Mouse (Mus musculus) embryonic facial prominence, embryonic 13.5 days (tissue): Measurements from ENCODE around the gene Stab1. TPM values are rescaled to one million over a fixed set of nuclear protein-coding genes. Genes with fewer than 3 reads are reported as not detected.

Experiments used
- ATAC-seq: fragments of 200-750 bp; cut with Nextera tagmentation; 2 replicates; pipeline ENCODE4 v1.8.0; 2017; ENCODE audit warnings: low read depth; ENCODE audit not compliant: insufficient number of reproducible peaks, insufficient read depth, low FRiP score, low TSS enrichment
- H3K27ac ChIP-seq: fragments of 300-500 bp; sonication (generic); 2 replicates; pipeline ENCODE4 v1.5.1; 2015; ENCODE audit warnings: moderate library complexity, mild to moderate bottlenecking, inconsistent platforms
- H3K27me3 ChIP-seq: fragments of 300-500 bp; sonication (generic); 2 replicates; pipeline ENCODE4 v1.6.1; 2015; ENCODE audit warnings: mild to moderate bottlenecking, inconsistent platforms
- H3K36me3 ChIP-seq: fragments of 300-500 bp; sonication (generic); 2 replicates; pipeline ENCODE4 v1.6.1; 2015; ENCODE audit warnings: mild to moderate bottlenecking, inconsistent platforms
- H3K4me1 ChIP-seq: fragments of 300-500 bp; sonication (generic); 2 replicates; pipeline ENCODE4 v1.6.1; 2015; ENCODE audit warnings: inconsistent platforms
- H3K4me2 ChIP-seq: fragments of 300-500 bp; sonication (generic); 2 replicates; pipeline ENCODE4 v1.6.1; 2015; ENCODE audit warnings: moderate library complexity, mild to moderate bottlenecking, inconsistent platforms
- H3K4me3 ChIP-seq: fragments of 300-500 bp; sonication (generic); 2 replicates; pipeline ENCODE4 v1.5.1; 2015; ENCODE audit warnings: mild to moderate bottlenecking, inconsistent platforms
- H3K9ac ChIP-seq: fragments of 300-500 bp; sonication (generic); 2 replicates; pipeline ENCODE4 v1.6.1; 2015; ENCODE audit warnings: mild to moderate bottlenecking, inconsistent platforms
- H3K9me3 ChIP-seq: fragments of 300-500 bp; sonication (generic); 2 replicates; pipeline ENCODE4 v1.6.1; 2016; ENCODE audit warnings: inconsistent platforms
- WGBS: fragments of 180-500 bp; shearing (Covaris S2); methylation state at CpG from one replicate; pipeline ENCODE4 v1.1.7; 2015; ENCODE audit warnings: mixed read lengths; 5-methylcytosine and 5-hydroxymethylcytosine counted together
- polyA plus RNA-seq: library from polyadenylated mRNA; unstranded; fragments of >200 nt; fragmentation: Nextera tagmentation; extraction: Ambion mirVana; gene quantifications from 2 replicates; pipeline ENCODE4 v1.2.1, GENCODE M21; 2015

Stab1 gene
- polyA plus RNA-seq, 1 experiment from 2014 or later: 34.5 TPM

GRCm38 (mm10) chr14:31135495-31136410 lies 32.7 kb downstream of the Stab1 start:
- Histone ChIP-seq H3K27me3 (no peaks in the 10 kb centered on the region), H3K9ac (no peak overlapping the region; the same call in 1 of the 2 replicates), H3K27ac (no peak overlapping the region), H3K4me3 (no peak overlapping the region), H3K36me3 (peaks cover 67% of the 10 kb centered on the region), H3K4me2 (no peak overlapping the region), H3K9me3 (no peaks in the 10 kb centered on the region), H3K4me1 (peaks cover 33% of the 10 kb centered on the region)
- ATAC-seq: no peak
- 89% methylated on average over 34 of the region's 34 CpGs for WGBS

GRCm38 (mm10) chr14:31134015-31135000 lies 34.1 kb downstream of the Stab1 start:
- peak overlapping the region; percentile 76 for H3K27ac ChIP-seq
- H3K9ac ChIP-seq: peak overlapping the region; percentile 94; the same call in 1 of the 2 replicates
- H3K9me3 ChIP-seq: no peaks in the 10 kb centered on the region
- peaks cover 53% of the 10 kb centered on the region for H3K36me3 ChIP-seq
- peaks cover 42% of the 10 kb centered on the region for H3K4me1 ChIP-seq
- WGBS: 81% methylated on average over 25 of the region's 25 CpGs
- H3K4me2 ChIP-seq: peak overlapping the region; percentile 84
- H3K27me3 ChIP-seq: no peaks in the 10 kb centered on the region
- H3K4me3 ChIP-seq: no peak overlapping the region
- no peak for ATAC-seq

GRCm38 (mm10) chr14:31133023-31133665 lies 35.3 kb downstream of the Stab1 start:
- H3K27me3 ChIP-seq: no peaks in the 10 kb centered on the region
- peak overlapping the region; percentile 96 for H3K4me3 ChIP-seq
- peak overlapping the region; percentile 76 for H3K27ac ChIP-seq
- peaks cover 41% of the 10 kb centered on the region for H3K36me3 ChIP-seq
- peaks cover 43% of the 10 kb centered on the region for H3K4me1 ChIP-seq
- peak overlapping the region; percentile 84 for H3K4me2 ChIP-seq
- H3K9me3 ChIP-seq: no peaks in the 10 kb centered on the region
- 69% methylated on average over 11 of the region's 11 CpGs for WGBS
- no peak for ATAC-seq
- H3K9ac ChIP-seq: peak overlapping the region; percentile 94

GRCm38 (mm10) chr14:31132491-31132975 lies 35.9 kb downstream of the Stab1 start:
- peak overlapping the region; percentile 84 for H3K4me2 ChIP-seq
- H3K36me3 ChIP-seq: peaks cover 35% of the 10 kb centered on the region
- no peak for ATAC-seq
- peak overlapping the region; percentile 94 for H3K9ac ChIP-seq
- H3K9me3 ChIP-seq: no peaks in the 10 kb centered on the region
- H3K27me3 ChIP-seq: no peaks in the 10 kb centered on the region
- peaks cover 46% of the 10 kb centered on the region for H3K4me1 ChIP-seq
- WGBS: 84% methylated on average over 7 of the region's 7 CpGs
- H3K27ac ChIP-seq: no peak overlapping the region
- H3K4me3 ChIP-seq: peak overlapping the region; percentile 96

GRCm38 (mm10) chr14:31132031-31132430 lies 36.4 kb downstream of the Stab1 start:
- no peak for ATAC-seq
- H3K4me3 ChIP-seq: peak overlapping the region; percentile 96
- H3K4me1 ChIP-seq: peaks cover 52% of the 10 kb centered on the region
- H3K9ac ChIP-seq: peak overlapping the region; percentile 94
- no peaks in the 10 kb centered on the region for H3K27me3 ChIP-seq
- H3K27ac ChIP-seq: peak overlapping the region; percentile 89; the same call in 1 of the 2 replicates
- peak overlapping the region; percentile 84 for H3K4me2 ChIP-seq
- WGBS: 12% methylated on average over 6 of the region's 6 CpGs
- H3K9me3 ChIP-seq: no peaks in the 10 kb centered on the region
- peaks cover 30% of the 10 kb centered on the region for H3K36me3 ChIP-seq

- no peak for ATAC-seq
- H3K4me1 ChIP-seq: peaks cover 57% of the 10 kb centered on the region
Measured at GRCm38 (mm10) chr14:31131272-31131821, 37.1 kb downstream of the Stab1 start.

GRCm38 (mm10) chr14:31130236-31131220 lies 37.9 kb downstream of the Stab1 start, which contains the start of gene Nt5dc2:
Gene Nt5dc2, plus strand, starts transcription at chr14:31131053.
- peak; percentile 72 for ATAC-seq
- Histone ChIP-seq H3K36me3 (peaks cover 15% of the 10 kb centered on the region), H3K4me1 (peaks cover 64% of the 10 kb centered on the region), H3K27me3 (no peaks in the 10 kb centered on the region), H3K9me3 (no peaks in the 10 kb centered on the region), H3K9ac (peak within 1 kb of the TSS; percentile 94), H3K27ac (peak within 1 kb of the TSS; percentile 89), H3K4me3 (peak within 1 kb of the TSS; percentile 96), H3K4me2 (peak within 1 kb of the TSS; percentile 84)
- 4% methylated on average over 53 of the region's 63 CpGs for WGBS

More at GRCm38 (mm10) chr14:31131272-31131821, 37.1 kb downstream of the Stab1 start:
- peak overlapping the region; percentile 89 for H3K27ac ChIP-seq
- no peaks in the 10 kb centered on the region for H3K27me3 ChIP-seq
- H3K9ac ChIP-seq: peak overlapping the region; percentile 94
- peaks cover 23% of the 10 kb centered on the region for H3K36me3 ChIP-seq
- H3K9me3 ChIP-seq: no peaks in the 10 kb centered on the region
- peak overlapping the region; percentile 84 for H3K4me2 ChIP-seq
- H3K4me3 ChIP-seq: peak overlapping the region; percentile 96
- under 1% methylated on average over 42 of the region's 43 CpGs for WGBS

- Histone ChIP-seq H3K27me3 (no peaks in the 10 kb centered on the region), H3K36me3 (peaks cover 5% of the 10 kb centered on the region), H3K4me2 (peak overlapping the region; percentile 84), H3K4me3 (peak overlapping the region; percentile 77), H3K27ac (peak overlapping the region; percentile 89), H3K9me3 (no peaks in the 10 kb centered on the region), H3K4me1 (peaks cover 71% of the 10 kb centered on the region), H3K9ac (no peak overlapping the region)
- ATAC-seq: no peak
- 64% methylated on average over 15 of the region's 15 CpGs for WGBS
Measured at GRCm38 (mm10) chr14:31129326-31130235, 38.9 kb downstream of the Stab1 start.

GRCm38 (mm10) chr14:31128826-31129219 lies 39.6 kb downstream of the Stab1 start, which contains the start of gene Smim4:
Gene Smim4, minus strand, starts transcription at chr14:31128956.
- peak; percentile 91 for ATAC-seq
- Histone ChIP-seq H3K9me3 (no peaks in the 10 kb centered on the region), H3K9ac (peak within 1 kb of the TSS; percentile 86), H3K4me2 (peak within 1 kb of the TSS; percentile 93), H3K27ac (peak within 1 kb of the TSS; percentile 89), H3K4me3 (peak within 1 kb of the TSS; percentile 77), H3K27me3 (no peaks in the 10 kb centered on the region), H3K4me1 (peaks cover 64% of the 10 kb centered on the region), H3K36me3 (no peaks in the 10 kb centered on the region)
- WGBS: under 1% methylated on average over 33 of the region's 33 CpGs
